Mouse (Mus musculus): ENCODE data around the gene Tll1. TPM values are rescaled to one million over a fixed set of nuclear protein-coding genes. Genes with fewer than 3 reads are reported as not detected.
"Not testable (repeated sequence)": the region's sequence is repeated elsewhere in the genome, so short reads cannot be mapped to it uniquely, and the experiment has no call there.

Tll1 gene
- total RNA-seq, 2 experiments from 2014 or later: 0.43 to 0.70 TPM

DNA sequence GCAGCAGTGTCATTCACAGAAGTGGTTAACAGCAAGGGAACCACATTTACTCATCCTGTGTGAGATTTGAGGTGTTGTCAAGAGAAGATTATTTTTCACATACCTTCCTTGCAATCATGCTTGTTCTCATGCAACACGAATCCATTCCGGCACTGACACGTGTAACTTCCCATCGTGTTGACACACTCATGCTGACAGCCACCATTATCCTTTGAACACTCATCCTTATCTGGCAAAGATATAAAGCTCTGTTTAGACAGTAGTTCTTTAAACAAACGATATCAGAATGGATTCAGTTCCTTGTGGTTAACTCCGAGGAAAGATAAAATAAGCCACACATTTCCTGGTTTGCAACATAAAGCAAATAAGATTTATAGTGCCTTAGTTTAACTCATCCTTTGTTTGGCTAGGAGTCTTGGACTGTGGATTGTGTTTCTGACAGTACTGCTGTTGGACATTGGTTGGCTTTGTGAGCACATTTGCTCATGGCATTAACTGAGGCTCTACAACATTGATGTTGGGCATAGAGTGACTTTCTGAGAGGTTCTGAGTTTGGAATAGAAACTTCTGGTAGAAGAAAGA is 164.7 kb downstream of the Tll1 start:
- Histone ChIP-seq H3K4me3 (no peak overlapping the region), H3K27ac (no peak overlapping the region)
- no peak for DNase-seq
- intact Hi-C loops (cut with DNase I): no loop called here
- no peak for TF ChIP-seq CTCF (IDR thresholded peaks at IDR 0.05)

DNA sequence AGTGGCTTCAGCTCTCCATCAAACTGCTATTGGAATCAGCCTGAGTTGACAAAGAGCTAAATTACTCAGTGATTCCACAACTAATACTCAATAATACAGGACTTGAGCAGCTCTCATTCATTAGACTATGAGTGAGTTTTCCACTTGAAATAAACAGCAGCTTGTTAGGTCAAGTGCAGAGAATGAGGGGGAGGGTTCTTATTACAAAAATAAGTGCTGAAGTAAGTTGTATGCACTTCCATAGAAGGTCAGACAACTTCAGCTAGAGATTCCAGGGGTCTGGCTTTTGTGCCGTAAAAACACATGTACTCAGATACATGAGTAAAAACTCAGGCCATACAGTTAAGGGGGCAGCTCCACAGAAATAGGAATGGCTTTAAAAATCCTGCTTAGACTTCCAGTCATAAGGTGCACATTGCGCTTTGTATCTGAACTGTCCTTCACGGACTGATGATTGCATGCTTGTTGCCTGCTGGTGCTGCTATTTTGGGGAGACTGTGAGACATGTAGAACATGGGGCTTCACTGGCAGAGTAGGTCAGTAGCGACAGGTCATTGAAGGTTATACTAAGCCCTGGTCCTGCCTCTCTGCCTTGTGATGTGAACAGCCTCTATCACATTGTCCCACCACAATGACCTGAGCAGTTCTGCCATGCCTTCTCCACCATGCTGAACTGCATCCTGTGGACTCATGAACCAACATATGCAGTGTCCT is 175.2 kb downstream of the Tll1 start:
- intact Hi-C loops (cut with DNase I): no loop called here
- no peak for TF ChIP-seq CTCF (IDR thresholded peaks at IDR 0.05)
- no peak overlapping the region for H3K27ac ChIP-seq
- no peak for DNase-seq
- no peak overlapping the region for H3K4me3 ChIP-seq

DNA sequence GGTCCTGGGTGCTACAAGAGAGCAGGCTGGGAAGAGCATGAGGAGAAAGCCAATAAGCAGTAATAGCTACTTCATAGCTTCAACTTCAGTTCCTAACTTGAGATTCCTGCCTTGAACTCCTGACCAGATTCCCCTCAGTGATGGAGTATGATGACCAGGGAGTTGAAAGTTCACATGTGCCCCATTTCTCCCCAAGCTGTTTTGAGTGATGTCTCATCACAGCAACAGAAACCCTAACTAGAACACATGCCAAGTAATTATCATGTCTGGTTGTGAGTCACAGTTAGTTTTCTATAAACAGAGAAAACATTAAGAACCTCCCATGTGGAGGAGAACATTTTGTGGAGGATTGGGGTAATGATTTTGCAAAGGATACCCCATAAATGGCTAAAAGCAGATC is 176.0 kb downstream of the Tll1 start:
- intact Hi-C loops (cut with DNase I): no loop called here

DNA sequence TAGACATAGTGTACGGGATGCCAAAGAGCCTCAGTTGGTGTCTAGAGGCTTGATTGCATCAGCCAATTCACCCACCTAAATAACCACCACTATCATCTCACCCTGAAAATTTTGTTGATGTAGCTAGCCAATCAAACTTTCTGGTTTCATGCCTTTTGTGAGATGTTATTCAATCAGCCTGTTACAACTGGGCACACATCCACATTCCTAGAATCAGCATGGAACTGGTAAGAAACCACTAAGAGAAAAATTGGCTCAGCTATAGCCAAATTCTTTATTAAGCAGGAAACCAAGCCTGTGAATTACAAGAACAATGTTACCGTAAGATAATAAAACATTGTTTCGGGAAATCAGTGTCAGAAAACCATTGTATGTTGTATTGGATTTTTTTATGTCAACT is 176.5 kb downstream of the Tll1 start:
- DNase-seq: no peak
- Histone ChIP-seq H3K27ac (no peak overlapping the region), H3K4me3 (no peak overlapping the region)
- intact Hi-C loops (cut with DNase I): no loop called here
- no peak for TF ChIP-seq CTCF (IDR thresholded peaks at IDR 0.05)

More for the DNA sequence above, 176.0 kb downstream of the Tll1 start:
- DNase-seq: no peak
- TF ChIP-seq CTCF (IDR thresholded peaks at IDR 0.05): no peak
- H3K27ac ChIP-seq: no peak overlapping the region
- no peak overlapping the region for H3K4me3 ChIP-seq

DNA sequence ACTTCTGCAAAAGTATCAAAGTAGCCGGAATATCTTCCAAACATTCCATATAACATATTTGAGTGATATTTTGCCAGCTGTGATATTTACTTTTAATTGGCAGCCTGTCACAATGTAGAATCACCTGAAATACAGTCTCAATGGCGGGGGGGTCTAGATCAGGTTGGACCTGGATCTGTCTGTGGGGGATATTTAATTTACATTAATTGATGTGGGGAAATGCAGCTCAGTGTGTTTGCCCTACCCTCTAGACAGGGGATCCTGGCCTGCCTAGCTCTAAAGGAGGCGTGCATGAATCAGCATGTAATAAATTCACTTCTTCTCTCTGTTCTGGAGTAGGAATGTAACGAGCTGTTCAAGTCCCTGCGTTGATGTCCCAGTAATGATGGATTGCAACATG is 181.7 kb downstream of the Tll1 start:
- DNase-seq: no peak
- no peak for TF ChIP-seq CTCF (IDR thresholded peaks at IDR 0.05)
- intact Hi-C loops (cut with DNase I): loop anchor here (5.0 kb wide), 1 partner anchor 573 kb away; no protein-coding TSS in a partner anchor
- no peak overlapping the region for H3K4me3 ChIP-seq
- H3K27ac ChIP-seq: no peak overlapping the region

DNA sequence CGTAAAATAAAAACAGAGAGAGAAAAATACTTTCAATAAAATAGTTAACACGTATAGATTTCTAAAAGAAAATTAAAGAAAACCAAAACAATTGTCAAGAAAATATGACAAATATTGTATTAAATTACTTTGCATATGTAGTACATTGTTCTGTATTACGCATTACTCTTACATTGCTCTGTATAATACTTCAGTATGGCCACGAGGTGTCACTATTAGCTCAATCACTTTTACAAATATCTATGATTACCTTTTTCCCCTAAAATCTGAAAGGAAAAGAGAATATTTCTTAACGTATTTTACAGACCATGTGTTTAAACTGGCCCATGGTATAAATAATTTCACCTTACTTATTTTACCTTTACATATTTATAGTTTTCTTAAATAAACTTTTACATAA is 182.5 kb downstream of the Tll1 start:
- Histone ChIP-seq H3K4me3 (no peak overlapping the region), H3K27ac (no peak overlapping the region)
- intact Hi-C loops (cut with DNase I): loop anchor here (1.0 to 5.0 kb wide), 2 partner anchors 526 to 574 kb away; no protein-coding TSS in a partner anchor
- TF ChIP-seq CTCF (IDR thresholded peaks at IDR 0.05): peak; percentile 73
- DNase-seq: no peak

DNA sequence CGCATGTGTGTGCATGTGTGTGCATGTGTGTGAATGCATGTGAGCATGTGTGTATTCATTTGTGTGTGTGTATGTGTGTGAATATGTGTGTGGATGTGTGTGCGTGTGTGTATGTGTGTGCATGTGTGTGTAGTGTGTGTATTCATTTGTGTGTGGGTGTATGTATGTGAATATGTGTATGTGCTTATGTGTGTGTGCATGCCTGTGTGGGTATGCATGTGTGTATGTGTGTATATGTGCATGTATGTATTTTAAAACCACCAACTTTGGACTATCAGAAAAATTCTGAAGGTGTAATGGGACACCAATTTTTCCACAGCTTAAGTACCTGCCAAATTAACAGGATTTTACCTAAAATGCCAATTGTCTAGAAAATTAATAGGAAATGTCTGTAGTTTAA is 183.0 kb downstream of the Tll1 start:
- no peak for TF ChIP-seq CTCF (IDR thresholded peaks at IDR 0.05)
- H3K4me3 ChIP-seq: no peak overlapping the region
- no peak for DNase-seq
- intact Hi-C loops (cut with DNase I): loop anchor here (1.0 to 5.0 kb wide), 2 partner anchors 526 to 574 kb away; no protein-coding TSS in a partner anchor
- no peak overlapping the region for H3K27ac ChIP-seq

DNA sequence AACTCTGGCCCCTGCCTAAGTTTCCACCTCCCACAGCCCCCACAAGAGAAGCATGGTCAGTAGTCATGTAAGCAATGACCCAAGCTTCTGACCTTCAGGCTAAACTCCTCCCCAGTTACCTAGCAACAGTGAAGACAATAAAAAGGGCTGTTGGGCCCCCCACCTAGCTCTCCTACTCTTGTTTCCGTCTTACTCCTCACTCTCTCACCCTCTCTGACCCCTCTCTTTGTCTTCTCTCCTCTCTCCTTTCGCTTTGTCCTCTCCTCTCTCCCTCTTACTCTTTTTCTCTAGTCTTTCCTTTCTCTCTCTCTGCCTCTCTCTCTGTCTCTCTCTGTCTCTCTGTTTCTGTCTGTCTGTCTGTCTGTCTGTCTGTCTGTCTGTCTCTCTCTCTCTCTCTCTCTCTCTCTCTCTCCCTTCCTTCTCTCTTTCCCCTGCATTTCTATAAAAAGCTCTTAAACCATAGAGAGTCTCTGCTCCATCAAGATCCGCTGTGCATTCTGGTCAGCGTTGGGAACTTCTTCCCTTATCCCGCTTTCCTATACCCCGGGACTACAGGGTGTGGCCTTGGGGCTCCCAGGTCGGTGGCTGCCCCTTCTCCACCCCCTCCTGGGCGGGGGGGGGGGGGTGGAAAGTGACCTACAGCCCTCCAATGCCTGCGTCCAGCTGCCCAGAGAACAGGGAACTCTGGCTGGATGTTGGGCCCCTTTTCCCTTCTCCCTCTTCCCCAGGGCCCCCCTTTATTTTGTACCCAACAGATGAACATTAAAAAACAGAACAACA is 235.3 kb downstream of the Tll1 start:
- H3K27ac ChIP-seq; intact Hi-C loops (cut with DNase I): not testable (repeated sequence)

More for the DNA sequence above, 235.3 kb downstream of the Tll1 start:
- DNase-seq, H3K4me3 ChIP-seq: not testable (repeated sequence)
